Mouse (Mus musculus) thymus, adult 2 months (tissue): ENCODE data around the gene Pdxk.

Experiments used
- CTCF ChIP-seq: fragments of 200-500 bp; IDR thresholded peaks from 2 replicates; pipeline ENCODE4 v1.5.1; 2012; ENCODE audit warnings: mild to moderate bottlenecking, control low read depth, low read length, moderate library complexity, borderline replicate concordance; ENCODE audit not compliant: control insufficient read depth, poor library complexity, insufficient read depth; ENCODE audit errors: extremely low read depth
- POLR2A ChIP-seq: fragments of 200-500 bp; IDR thresholded peaks from 2 replicates; pipeline ENCODE4 v1.6.1; 2012; ENCODE audit warnings: mild to moderate bottlenecking, low read length, control low read depth, moderate library complexity; ENCODE audit not compliant: control insufficient read depth, poor library complexity, insufficient read depth; ENCODE audit errors: extremely low read depth

- TF ChIP-seq POLR2A (no peak), CTCF (no peak)
These were observed 3.1 kb upstream of the Pdxk start for GRCm38 (mm10) chr10:78467761-78468310.
